Mouse (Mus musculus) large intestine, adult 2 months (tissue): ENCODE data around the gene Schip1. TPM values are rescaled to one million over a fixed set of nuclear protein-coding genes. Genes with fewer than 3 reads are reported as not detected.

ENCODE experiments used
- DNase-seq: peaks from one replicate; pipeline ENCODE4 v3.0.0-alpha.2; 2012; ENCODE audit warnings: low read depth, low spot score
- WGBS: fragments of 180-500 bp; shearing (Covaris S2); methylation state at CpG from one replicate; pipeline ENCODE4 v1.1.7; 2018; 5-methylcytosine and 5-hydroxymethylcytosine counted together
- polyA plus RNA-seq: library from polyadenylated mRNA; depleted of rRNA; stranded (reverse); fragments of >200 nt; gene quantifications from 2 replicates; pipeline ENCODE4 v1.2.3, GENCODE M21; 2012

The Schip1 gene
- polyA plus RNA-seq, 1 experiment = 5.9 TPM

- whole genome bisulfite sequencing = 73% methylated on average over 10 of the region's 10 CpGs
- DNase-seq = no peak
Observed at GRCm38 (mm10) chr3:68592575-68592974, 528.0 kb downstream of the Schip1 start.

- WGBS = 53% methylated on average over 12 of the region's 12 CpGs
- DNase-seq = no peak
Observed at GRCm38 (mm10) chr3:68593073-68593867, 528.7 kb downstream of the Schip1 start.

GRCm38 (mm10) chr3:68595316-68595925, 530.8 kb downstream of the Schip1 start:
- WGBS = 20% methylated on average over 10 of the region's 10 CpGs
- DNase-seq = no peak

- no peak for DNase-seq
Observed at GRCm38 (mm10) chr3:68596938-68597337, 532.3 kb downstream of the Schip1 start.

GRCm38 (mm10) chr3:68602891-68603290, 538.3 kb downstream of the Schip1 start:
- DNase-seq = no peak
- 66% methylated on average over 9 of the region's 9 CpGs for WGBS

More at GRCm38 (mm10) chr3:68596938-68597337, 532.3 kb downstream of the Schip1 start:
- 97% methylated on average over 4 of the region's 4 CpGs for WGBS

GRCm38 (mm10) chr3:68604467-68604866, 539.9 kb downstream of the Schip1 start:
- 65% methylated on average over 10 of the region's 10 CpGs for WGBS
- no peak for DNase-seq

GRCm38 (mm10) chr3:68604962-68605361, 540.4 kb downstream of the Schip1 start:
- 76% methylated on average over 10 of the region's 10 CpGs for WGBS
- no peak for DNase-seq

- DNase-seq = no peak
- WGBS = 77% methylated on average over 7 of the region's 7 CpGs
Observed at GRCm38 (mm10) chr3:68605942-68606603, 541.5 kb downstream of the Schip1 start.

- WGBS = 78% methylated on average over 8 of the region's 8 CpGs
- DNase-seq = no peak
Observed at GRCm38 (mm10) chr3:68606730-68607129, 542.1 kb downstream of the Schip1 start.

- DNase-seq = no peak
- 90% methylated on average over 8 of the region's 8 CpGs for WGBS
Observed at GRCm38 (mm10) chr3:68607336-68607735, 542.7 kb downstream of the Schip1 start.

- DNase-seq = no peak
- WGBS = 69% methylated on average over 19 of the region's 19 CpGs
Observed at GRCm38 (mm10) chr3:68608848-68609497, 544.4 kb downstream of the Schip1 start.

- WGBS = 52% methylated on average over 6 of the region's 6 CpGs
Observed at GRCm38 (mm10) chr3:68610011-68610410, 545.4 kb downstream of the Schip1 start.

GRCm38 (mm10) chr3:68610598-68611261, 546.1 kb downstream of the Schip1 start:
- 42% methylated on average over 11 of the region's 11 CpGs for WGBS
- DNase-seq = no peak

More at GRCm38 (mm10) chr3:68610011-68610410, 545.4 kb downstream of the Schip1 start:
- no peak for DNase-seq

- 71% methylated on average over 10 of the region's 10 CpGs for WGBS
- DNase-seq = no peak
Observed at GRCm38 (mm10) chr3:68615042-68615810, 550.6 kb downstream of the Schip1 start.

- DNase-seq = no peak
- WGBS = 83% methylated on average over 12 of the region's 12 CpGs
Observed at GRCm38 (mm10) chr3:68616363-68616762, 551.8 kb downstream of the Schip1 start.

- WGBS = 60% methylated on average over 10 of the region's 10 CpGs
- no peak for DNase-seq
Observed at GRCm38 (mm10) chr3:68617708-68618107, 553.1 kb downstream of the Schip1 start.

GRCm38 (mm10) chr3:68619097-68619496, 554.5 kb downstream of the Schip1 start:
- WGBS = 50% methylated on average over 5 of the region's 5 CpGs
- no peak for DNase-seq

GRCm38 (mm10) chr3:68621971-68622370, 557.4 kb downstream of the Schip1 start:
- WGBS = 96% methylated on average over 3 of the region's 3 CpGs
- no peak for DNase-seq

GRCm38 (mm10) chr3:68623036-68623435, 558.4 kb downstream of the Schip1 start:
- DNase-seq = no peak
- 85% methylated on average over 5 of the region's 5 CpGs for WGBS
